Mouse (Mus musculus) hindbrain, postnatal 0 days (tissue): ENCODE measurements at regions not wholly inside any gene's neighbourhood (a gene's known extent, or its start where the extent isn't known, plus 50 kb on each side); places are given as distances from the start of the nearest gene placed in this dataset.

ENCODE experiments used
- ATAC-seq: fragments of 200-750 bp; cut with Nextera tagmentation; 2 replicates; pipeline ENCODE4 v1.8.0; 2017; ENCODE audit warnings: mild to moderate bottlenecking, moderate TSS enrichment, moderate library complexity
- DNase-seq: peaks from one replicate; pipeline ENCODE4 v3.0.0-alpha.2; 2015; ENCODE audit warnings: low spot score
- H3K27ac ChIP-seq: fragments of 300-500 bp; sonication (generic); 2 replicates; pipeline ENCODE4 v1.5.1; 2014; ENCODE audit warnings: mild to moderate bottlenecking
- H3K27me3 ChIP-seq: fragments of 300-500 bp; sonication (generic); 2 replicates; pipeline ENCODE4 v1.6.1; 2014; ENCODE audit warnings: low read length, mixed read lengths; ENCODE audit not compliant: insufficient read depth
- H3K36me3 ChIP-seq: fragments of 300-500 bp; sonication (generic); 2 replicates; pipeline ENCODE4 v1.6.1; 2014; ENCODE audit warnings: low read length, mixed read lengths; ENCODE audit not compliant: insufficient read depth
- H3K4me1 ChIP-seq: fragments of 300-500 bp; sonication (generic); 2 replicates; pipeline ENCODE4 v1.6.1; 2014; ENCODE audit warnings: antibody characterized with exemption, low read length, mixed read lengths; ENCODE audit not compliant: insufficient read depth
- H3K4me2 ChIP-seq: fragments of 300-500 bp; sonication (generic); 2 replicates; pipeline ENCODE4 v1.6.1; 2014; ENCODE audit warnings: low read depth, mild to moderate bottlenecking, low read length, moderate library complexity, mixed read lengths
- H3K4me3 ChIP-seq: fragments of 300-500 bp; sonication (generic); 2 replicates; pipeline ENCODE4 v1.5.1; 2014; ENCODE audit warnings: low read length
- H3K9ac ChIP-seq: fragments of 300-500 bp; sonication (generic); replicated peaks from 2 replicates; pipeline ENCODE4 v1.6.1; 2014; ENCODE audit warnings: mild to moderate bottlenecking, low read length, moderate library complexity, mixed read lengths
- H3K9me3 ChIP-seq: fragments of 300-500 bp; sonication (generic); 2 replicates; pipeline ENCODE4 v1.6.1; 2016; ENCODE audit warnings: low read length, mixed read lengths
- CTCF ChIP-seq: IDR thresholded peaks from 2 replicates; pipeline ENCODE4 v1.5.1; 2016; ENCODE audit warnings: antibody characterized with exemption, control low read depth, low read depth
- WGBS: fragments of 180-500 bp; shearing (Covaris S2); extraction: QIAGEN DNeasy Blood & Tissue Kit; methylation state at CpG from one replicate; pipeline ENCODE4 v1.1.7; 2014; 5-methylcytosine and 5-hydroxymethylcytosine counted together

- DNase-seq (no peak), ATAC-seq (no peak)
- H3K4me3 ChIP-seq = no peak overlapping the region
- H3K4me1 ChIP-seq = no peaks in the 10 kb centered on the region
- H3K4me2 ChIP-seq = no peak overlapping the region
- no peaks in the 10 kb centered on the region for H3K27me3 ChIP-seq
- H3K9me3 ChIP-seq = no peaks in the 10 kb centered on the region
- H3K36me3 ChIP-seq = no peaks in the 10 kb centered on the region
- 89% methylated on average over 5 of the region's 5 CpGs for WGBS
- no peak overlapping the region for H3K27ac ChIP-seq
- peak; percentile 27; the same call in 1 of the 2 replicates for TF ChIP-seq CTCF
- no peak overlapping the region for H3K9ac ChIP-seq
Measured at GRCm38 (mm10) chr12:82520840-82521239, 67.3 kb upstream of the Rgs6 start.

- ATAC-seq = no peak
- no peak for TF ChIP-seq CTCF
- H3K27me3 ChIP-seq = no peaks in the 10 kb centered on the region
- no peak overlapping the region for H3K4me3 ChIP-seq
- DNase-seq = no peak
- H3K9me3 ChIP-seq = no peaks in the 10 kb centered on the region
- H3K9ac ChIP-seq = no peak overlapping the region
- no peaks in the 10 kb centered on the region for H3K4me1 ChIP-seq
- 88% methylated on average over 4 of the region's 4 CpGs for WGBS
- H3K27ac ChIP-seq = no peak overlapping the region
- no peak overlapping the region for H3K4me2 ChIP-seq
- H3K36me3 ChIP-seq = no peaks in the 10 kb centered on the region
Measured at GRCm38 (mm10) chr12:82524987-82525386, 63.1 kb upstream of the Rgs6 start.
